Mouse (Mus musculus): ENCODE measurements at regions not wholly inside any gene's neighbourhood (a gene's known extent, or its start where the extent isn't known, plus 50 kb on each side); places are given as distances from the start of the nearest gene placed in this dataset.

DNA sequence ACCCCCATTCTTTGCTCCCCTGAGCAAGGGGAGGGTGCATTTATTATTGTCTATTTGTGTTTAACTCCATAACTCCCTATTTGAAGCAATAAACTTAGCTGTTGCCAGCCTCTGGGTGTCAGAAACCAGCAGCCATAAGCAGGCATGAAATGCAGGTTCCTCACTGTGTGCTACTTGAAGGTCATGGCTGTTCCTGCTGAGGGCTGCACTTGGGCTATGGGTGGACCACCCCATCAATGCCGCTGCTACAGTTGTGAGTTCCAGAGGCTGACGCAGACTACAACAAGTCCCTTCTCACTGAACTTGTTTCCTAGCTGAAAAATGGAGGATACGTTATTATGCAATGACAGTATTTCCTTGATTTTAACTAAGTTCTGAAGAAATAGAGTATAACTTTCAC is 86.7 kb upstream of the N4bp1 start:
- TF ChIP-seq CTCF (IDR thresholded peaks at IDR 0.05; ENCODE audit: low read depth) = no peak
- TF ChIP-seq EP300 (IDR thresholded peaks at IDR 0.05; ENCODE audit: low read depth) = no peak
